Mouse (Mus musculus) heart, postnatal 0 days (tissue): ENCODE results near the gene Elp6.

Experiments
- CTCF ChIP-seq: IDR thresholded peaks from 2 replicates; pipeline ENCODE4 v1.5.1; 2016; ENCODE audit warnings: antibody characterized with exemption, control low read depth, low read depth
- EP300 ChIP-seq: IDR thresholded peaks from 2 replicates; pipeline ENCODE4 v1.6.1; 2016; ENCODE audit warnings: antibody characterized with exemption, low read depth

- TF ChIP-seq CTCF (no peak), EP300 (no peak)
Observed at GRCm38 (mm10) chr9:110306371-110306770, 1.4 kb downstream of the Elp6 start.
